Mouse (Mus musculus) MEL (cell line): ENCODE measurements at regions not wholly inside any gene's neighbourhood (a gene's known extent, or its start where the extent isn't known, plus 50 kb on each side); places are given as distances from the start of the nearest gene placed in this dataset.

ENCODE experiments used
- DNase-seq: peaks from one replicate; pipeline ENCODE4 v3.0.0; 2011; ENCODE audit warnings: low read depth, low spot score
- H3K27ac ChIP-seq: 2 replicates; pipeline ENCODE4 v1.5.1; 2012; ENCODE audit warnings: low read depth, mild to moderate bottlenecking, control low read depth, low read length, moderate library complexity; ENCODE audit not compliant: control insufficient read depth
- H3K27me3 ChIP-seq, 2 experiments: fragments of 150-350 bp in 1 of 2; sonication (generic) in 1 of 2; 2 replicates each; pipeline ENCODE4 v1.6.1; 2012; ENCODE audit warnings: low read length in 2 of 2, mild to moderate bottlenecking in 2 of 2, improper control_type of control experiment in 1 of 2, moderate library complexity in 1 of 2; ENCODE audit not compliant: insufficient read depth in 2 of 2, control insufficient read depth in 1 of 2
- H3K36me3 ChIP-seq, 2 experiments: 2 replicates each; pipeline ENCODE4 v1.6.1; 2012 to 2014; ENCODE audit warnings: low read length in 2 of 2, improper control_type of control experiment in 1 of 2, inconsistent platforms in 1 of 2, mild to moderate bottlenecking in 1 of 2; ENCODE audit not compliant: insufficient read depth in 2 of 2, control insufficient read depth in 1 of 2
- H3K4me1 ChIP-seq, 2 experiments: fragments of 150-350 bp in 1 of 2; sonication (generic) in 1 of 2; 2 replicates each; pipeline ENCODE4 v1.6.1; 2012; ENCODE audit warnings: low read length in 2 of 2, improper control_type of control experiment in 1 of 2, mild to moderate bottlenecking in 1 of 2; ENCODE audit not compliant: insufficient read depth in 2 of 2, control insufficient read depth in 1 of 2
- H3K4me3 ChIP-seq, 2 experiments: fragments of 150-350 bp in 1 of 2; sonication (generic) in 1 of 2; 2 replicates each; pipeline ENCODE4 v1.5.1; 2012; ENCODE audit warnings: low read depth in 2 of 2, low read length in 2 of 2, mild to moderate bottlenecking in 2 of 2, moderate library complexity in 2 of 2, control low read depth in 1 of 2, improper control_type of control experiment in 1 of 2; ENCODE audit not compliant: control insufficient read depth in 1 of 2, insufficient read depth in 1 of 2
- H3K79me2 ChIP-seq: 2 replicates; pipeline ENCODE4 v1.6.1; 2012; ENCODE audit warnings: mild to moderate bottlenecking, low read length, moderate library complexity; ENCODE audit not compliant: control insufficient read depth, poor library complexity, insufficient read depth
- H3K9ac ChIP-seq: 2 replicates; pipeline ENCODE4 v1.6.1; 2012; ENCODE audit warnings: low read depth, mild to moderate bottlenecking, control low read depth, low read length, moderate library complexity; ENCODE audit not compliant: control insufficient read depth, poor library complexity, severe bottlenecking
- H3K9me3 ChIP-seq: fragments of 150-350 bp; sonication (generic); replicated peaks from 2 replicates; pipeline ENCODE4 v1.6.1; 2012; ENCODE audit warnings: mild to moderate bottlenecking, low read length, improper control_type of control experiment, moderate library complexity; ENCODE audit not compliant: insufficient read depth
- BHLHE40 ChIP-seq: IDR thresholded peaks from 2 replicates; pipeline ENCODE4 v1.6.1; 2012; ENCODE audit warnings: low read depth, mild to moderate bottlenecking, inconsistent platforms, low read length, improper control_type of control experiment, borderline replicate concordance
- CHD1 ChIP-seq: IDR thresholded peaks from 2 replicates; pipeline ENCODE4 v1.6.1; 2012; ENCODE audit warnings: low read depth, mild to moderate bottlenecking, inconsistent platforms, low read length, improper control_type of control experiment
- CTCF ChIP-seq, 3 experiments: IDR thresholded peaks in 2 of 3; conservative IDR thresholded peaks in 1 of 3; 2 replicates each; pipeline ENCODE4 v1.5.1; 2011 to 2012; ENCODE audit warnings: low read length in 3 of 3, low read depth in 2 of 3, mild to moderate bottlenecking in 2 of 3, improper control_type of control experiment in 1 of 3, inconsistent platforms in 1 of 3, mixed read lengths in 1 of 3, moderate library complexity in 1 of 3; ENCODE audit not compliant: control insufficient read depth in 1 of 3, insufficient read depth in 1 of 3, poor library complexity in 1 of 3, severe bottlenecking in 1 of 3
- E2F4 ChIP-seq: IDR thresholded peaks from 2 replicates; pipeline ENCODE4 v1.6.1; 2011; ENCODE audit warnings: low read depth, low read length, improper control_type of control experiment, borderline replicate concordance
- ELF1 ChIP-seq: IDR thresholded peaks from 2 replicates; pipeline ENCODE4 v1.6.1; 2014; ENCODE audit warnings: low read depth, mild to moderate bottlenecking, inconsistent platforms, low read length, improper control_type of control experiment, moderate library complexity
- EP300 ChIP-seq, 2 experiments: IDR thresholded peaks; 2 replicates each; pipeline ENCODE4 v1.6.1; 2011; ENCODE audit warnings: improper control_type of control experiment in 2 of 2, low read length in 2 of 2, low read depth in 1 of 2, mild to moderate bottlenecking in 1 of 2
- ETS1 ChIP-seq: IDR thresholded peaks from 2 replicates; pipeline ENCODE4 v1.6.1; 2012; ENCODE audit warnings: low read depth, mild to moderate bottlenecking, inconsistent platforms, low read length, improper control_type of control experiment, moderate library complexity
- GABPA ChIP-seq: IDR thresholded peaks from 2 replicates; pipeline ENCODE4 v1.6.1; 2012; ENCODE audit warnings: low read depth, mild to moderate bottlenecking, inconsistent platforms, low read length, improper control_type of control experiment, moderate library complexity
- GATA1 ChIP-seq: IDR thresholded peaks from 2 replicates; pipeline ENCODE4 v1.6.1; 2011; ENCODE audit warnings: low read depth, low read length, improper control_type of control experiment
- HCFC1 ChIP-seq: IDR thresholded peaks from 2 replicates; pipeline ENCODE4 v1.6.1; 2012; ENCODE audit warnings: low read depth, mild to moderate bottlenecking, inconsistent platforms, low read length, improper control_type of control experiment, moderate library complexity
- MAFK ChIP-seq: IDR thresholded peaks from 2 replicates; pipeline ENCODE4 v1.6.1; 2011; ENCODE audit warnings: low read depth, mild to moderate bottlenecking, low read length, improper control_type of control experiment, borderline replicate concordance
- MAX ChIP-seq: IDR thresholded peaks from 2 replicates; pipeline ENCODE4 v1.6.1; 2011; ENCODE audit warnings: low read length, improper control_type of control experiment
- MAZ ChIP-seq: IDR thresholded peaks from 2 replicates; pipeline ENCODE4 v1.6.1; 2012; ENCODE audit warnings: low read depth, mild to moderate bottlenecking, inconsistent platforms, low read length, improper control_type of control experiment
- MYC ChIP-seq: IDR thresholded peaks from 2 replicates; pipeline ENCODE4 v1.6.1; 2011; ENCODE audit warnings: low read depth, mild to moderate bottlenecking, low read length, improper control_type of control experiment, moderate library complexity
- NELFE ChIP-seq: IDR thresholded peaks from 2 replicates; pipeline ENCODE4 v1.6.1; 2011; ENCODE audit warnings: low read depth, low read length, improper control_type of control experiment
- NRF1 ChIP-seq: IDR thresholded peaks from 2 replicates; pipeline ENCODE4 v1.6.1; 2014; ENCODE audit warnings: low read depth, mild to moderate bottlenecking, inconsistent platforms, low read length, improper control_type of control experiment, moderate library complexity; ENCODE audit not compliant: poor library complexity, insufficient read depth, severe bottlenecking
- POLR2A ChIP-seq, 2 experiments: IDR thresholded peaks; 2 replicates each; pipeline ENCODE4 v1.6.1; 2011 to 2012; ENCODE audit warnings: low read length in 2 of 2, mild to moderate bottlenecking in 2 of 2, control low read depth in 1 of 2, improper control_type of control experiment in 1 of 2, low read depth in 1 of 2, moderate library complexity in 1 of 2; ENCODE audit not compliant: control insufficient read depth in 1 of 2, insufficient read depth in 1 of 2, poor library complexity in 1 of 2
- POLR2AphosphoS2 ChIP-seq: IDR thresholded peaks from 2 replicates; pipeline ENCODE4 v1.6.1; 2011; ENCODE audit warnings: low read length, improper control_type of control experiment
- POLR2AphosphoS5 ChIP-seq: IDR thresholded peaks from 2 replicates; pipeline ENCODE4 v1.6.1; 2012; ENCODE audit warnings: low read depth, borderline replicate concordance, mild to moderate bottlenecking, inconsistent platforms, low read length, moderate library complexity, mixed read lengths
- RAD21 ChIP-seq: IDR thresholded peaks from 2 replicates; pipeline ENCODE4 v1.6.1; 2011; ENCODE audit warnings: mild to moderate bottlenecking, low read depth, low read length, improper control_type of control experiment
- RCOR1 ChIP-seq: IDR thresholded peaks from 2 replicates; pipeline ENCODE4 v1.6.1; 2012; ENCODE audit warnings: low read depth, mild to moderate bottlenecking, inconsistent platforms, low read length, improper control_type of control experiment
- SIN3A ChIP-seq: IDR thresholded peaks from 2 replicates; pipeline ENCODE4 v1.6.1; 2012; ENCODE audit warnings: low read length, improper control_type of control experiment, inconsistent platforms
- SMC3 ChIP-seq: IDR thresholded peaks from 2 replicates; pipeline ENCODE4 v1.6.1; 2011; ENCODE audit warnings: low read depth, low read length, improper control_type of control experiment
- TAL1 ChIP-seq: IDR thresholded peaks from 2 replicates; pipeline ENCODE4 v1.6.1; 2012; ENCODE audit warnings: mild to moderate bottlenecking, inconsistent platforms, low read length, moderate library complexity, mixed read lengths
- TBP ChIP-seq: IDR thresholded peaks from 2 replicates; pipeline ENCODE4 v1.8.0; 2011; ENCODE audit warnings: low read depth, low read length, improper control_type of control experiment
- USF1 ChIP-seq: IDR thresholded peaks from 2 replicates; pipeline ENCODE4 v1.6.1; 2014; ENCODE audit warnings: low read depth, mild to moderate bottlenecking, inconsistent platforms, low read length, improper control_type of control experiment, moderate library complexity
- ZC3H11A ChIP-seq: IDR thresholded peaks from 2 replicates; pipeline ENCODE4 v1.6.1; 2012; ENCODE audit warnings: low read depth, mild to moderate bottlenecking, inconsistent platforms, low read length, improper control_type of control experiment
- ZMIZ1 ChIP-seq: IDR thresholded peaks from 2 replicates; pipeline ENCODE4 v1.6.1; 2012; ENCODE audit warnings: low read depth, mild to moderate bottlenecking, inconsistent platforms, low read length, improper control_type of control experiment, moderate library complexity
- ZNF384 ChIP-seq: IDR thresholded peaks from 2 replicates; pipeline ENCODE4 v1.6.1; 2012; ENCODE audit warnings: low read depth, mild to moderate bottlenecking, inconsistent platforms, low read length, improper control_type of control experiment

- Histone ChIP-seq H3K36me3 (peaks cover 0 to 14% of the 10 kb centered on the region in 2 experiments; a peak in 2 of 4 replicates), H3K4me1 (peaks cover 6 to 40% of the 10 kb centered on the region in 2 experiments; a peak in 3 of 4 replicates), H3K27me3 (no peaks in the 10 kb centered on the region), H3K4me3 (no peak overlapping the region), H3K9me3 (no peaks in the 10 kb centered on the region), H3K9ac (no peak overlapping the region), H3K27ac (peak overlapping the region; percentile 9; the same call in 1 of the 2 replicates), H3K79me2 (no peaks in the 10 kb centered on the region)
- DNase-seq, result no peak
- TF ChIP-seq USF1 (no peak), RCOR1 (no peak), TAL1 (no peak), HCFC1 (no peak), CTCF (IDR thresholded peaks at IDR 0.05 in 2 of 3, conservative IDR thresholded peaks at IDR 0.05 in 1 of 3; ENCODE audit: control insufficient read depth in 1 of 3, insufficient read depth in 1 of 3, low read depth in 2 of 3, low read length in 3 of 3, poor library complexity in 1 of 3, severe bottlenecking in 1 of 3) (no peak), MAZ (no peak), BHLHE40 (no peak), GATA1 (no peak), NRF1 (no peak), NELFE (no peak), ZC3H11A (no peak), SMC3 (no peak), ZNF384 (no peak)
These were observed 61.0 kb upstream of the Cplx2 start for GRCm38 (mm10) chr13:54310144-54310543.

- H3K27ac ChIP-seq, result peak overlapping the region; percentile 67
- peaks cover 0 to 14% of the 10 kb centered on the region in 2 experiments; a peak in 2 of 4 replicates for H3K36me3 ChIP-seq
- H3K9me3 ChIP-seq, result no peaks in the 10 kb centered on the region
- H3K4me3 ChIP-seq, result peak overlapping the region; percentile 38 to 45
- H3K27me3 ChIP-seq, result no peaks in the 10 kb centered on the region
- no peaks in the 10 kb centered on the region for H3K79me2 ChIP-seq
- H3K9ac ChIP-seq, result peak overlapping the region; percentile 58
- H3K4me1 ChIP-seq, result peaks cover 6 to 36% of the 10 kb centered on the region in 2 experiments; a peak in 3 of 4 replicates
- peak; percentile 82 for DNase-seq
- peak; percentile 86 for TF ChIP-seq GATA1
- TF ChIP-seq ETS1, result peak; percentile 72
- peak; percentile 57 for TF ChIP-seq TBP
- no peak for TF ChIP-seq SMC3
- TF ChIP-seq RCOR1, result no peak
- no peak for TF ChIP-seq GABPA
- no peak for TF ChIP-seq RAD21
- no peak for TF ChIP-seq NRF1
- no peak for TF ChIP-seq E2F4
- no peak for TF ChIP-seq POLR2AphosphoS5
- TF ChIP-seq ELF1, result no peak
- TF ChIP-seq POLR2AphosphoS2, result no peak
- peak in 1 of 2 experiments; percentile 40; a peak in 1 of 4 replicates for TF ChIP-seq POLR2A (IDR thresholded peaks at IDR 0.05; ENCODE audit: control insufficient read depth in 1 of 2, insufficient read depth in 1 of 2, low read depth in 1 of 2, low read length in 2 of 2, poor library complexity in 1 of 2)
- no peak for TF ChIP-seq BHLHE40
- peak; percentile 86 to 90 for TF ChIP-seq EP300 (IDR thresholded peaks at IDR 0.05; ENCODE audit: low read depth in 1 of 2, low read length in 2 of 2)
- TF ChIP-seq SIN3A, result peak; percentile 49
- no peak for TF ChIP-seq MAX
- no peak for TF ChIP-seq CHD1
- no peak for TF ChIP-seq MYC
- no peak for TF ChIP-seq ZMIZ1
- TF ChIP-seq TAL1, result peak; percentile 73
- no peak for TF ChIP-seq HCFC1
- peak; percentile 34; the same call in 1 of the 2 replicates for TF ChIP-seq NELFE
- no peak for TF ChIP-seq ZNF384
- no peak; the same call in 1 of the 2 replicates for TF ChIP-seq MAFK
- TF ChIP-seq MAZ, result no peak
These were observed 59.7 kb upstream of the Cplx2 start for GRCm38 (mm10) chr13:54311327-54312026.
